Mouse (Mus musculus) erythroblast, embryonic 14.5 days (primary cell): ENCODE results near the gene Snap29.

Source experiments
- GATA1 ChIP-seq: IDR thresholded peaks from 2 replicates; pipeline ENCODE4 v1.6.1; 2012; ENCODE audit warnings: low read length, inconsistent platforms, mixed read lengths
- TAL1 ChIP-seq: IDR thresholded peaks from 3 replicates; pipeline ENCODE4 v1.6.1; 2012; ENCODE audit warnings: low read length, inconsistent platforms, mixed read lengths

DNA sequence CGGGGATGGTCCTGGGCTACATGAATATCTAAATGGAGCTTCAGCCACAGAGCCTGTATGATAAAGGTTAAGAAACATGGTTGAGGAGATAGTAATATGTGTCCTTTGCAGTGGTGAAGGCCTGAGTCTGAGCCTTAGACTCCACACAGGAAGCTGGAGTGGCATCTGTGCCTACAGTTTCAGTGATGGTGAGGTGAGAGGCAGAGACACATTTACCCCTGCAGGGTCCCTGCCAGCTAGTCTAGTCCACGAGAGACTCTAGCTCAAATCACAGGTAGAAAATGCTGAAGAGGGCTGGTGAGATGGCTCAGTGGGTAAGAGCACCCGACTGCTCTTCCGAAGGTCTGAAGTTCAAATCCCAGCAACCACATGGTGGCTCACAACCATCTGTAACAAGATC lies 69.5 kb downstream of the Snap29 start:
- TF ChIP-seq TAL1, result no peak
- no peak for TF ChIP-seq GATA1
